Mouse (Mus musculus) C3H10T1/2 (cell line): Measurements from ENCODE around the gene Mfsd9. TPM values are rescaled to one million over a fixed set of nuclear protein-coding genes. Genes with fewer than 3 reads are reported as not detected.

Experiments
- polyA plus RNA-seq, 2 experiments: library from polyadenylated mRNA; unstranded; fragments of >200 nt; fragmentation: generic; extraction: Trizol; gene quantifications; one replicate each; pipeline ENCODE4 v1.2.1; 2012; ENCODE audit warnings: missing spikeins in 2 of 2

Mfsd9 gene
- 1 to 10 TPM in 1 of 2 experiments, under 1 TPM in 1; 0.67 to 1.6 TPM for polyA plus RNA-seq

GRCm38 (mm10) chr1:40790324-40791141, at the start of gene Mfsd9:
Gene Mfsd9 (minus strand): TSS chr1:40790687.

GRCm38 (mm10) chr1:40805351-40805750, 14.9 kb upstream of the Mfsd9 start, which contains the start of gene Tmem182:
Gene Tmem182 (plus strand): TSS chr1:40805601.

Other genes starting within 250 kb of the Mfsd9 start
- not detected for gene Slc9a4, start 210.6 kb downstream of the Mfsd9 start, polyA plus RNA-seq
- gene Slc9a2, start 110.1 kb downstream of the Mfsd9 start, polyA plus RNA-seq: under 1 TPM; 0.01 to 0.04 TPM
- gene Tmem182, start 14.9 kb upstream of the Mfsd9 start, polyA plus RNA-seq: under 1 TPM in 1 of 2 experiments, not detected in 1; 0.01 TPM